9 mouse cellular contexts compared by ENCODE assay signal in the genomic region with DNA sequence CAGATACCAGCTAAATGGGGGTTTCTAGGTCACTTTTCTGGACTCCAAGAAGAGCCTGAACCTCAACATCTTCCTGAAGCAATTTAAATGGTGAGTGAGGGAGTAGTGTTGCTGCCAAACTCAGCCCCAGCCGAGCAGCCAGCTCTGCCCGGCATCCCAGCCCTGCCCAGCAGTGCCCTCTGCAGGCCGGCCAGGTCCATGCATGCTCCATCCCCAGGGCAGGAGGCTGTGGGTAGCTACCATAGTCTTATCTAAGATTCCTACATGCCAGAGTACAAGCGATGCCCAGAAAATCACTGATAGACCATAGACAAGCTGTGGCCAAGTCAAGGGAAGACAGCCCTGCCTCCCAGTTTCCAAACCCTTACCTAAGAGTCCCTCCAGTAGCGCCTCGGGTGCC. TPM values are rescaled to one million over a fixed set of nuclear protein-coding genes. Genes with fewer than 3 reads are reported as not detected.
DNase-seq lines count a peak whose midpoint lies in the region; ATAC-seq and TF ChIP-seq lines count a peak whose summit lies in the region.
"Had no signal": no experiment of that assay in that cellular context is flagged by ENCODE, and none has a peak within 500 bp of the region (broad histone marks: within the 10 kb centered on the region; RNA-seq: fewer than 3 reads in every experiment).

No protein-coding gene starts in this region.

- no peak overlapping the region for H3K27ac ChIP-seq in heart, embryonic 10.5 days
- no peak overlapping the region for H3K27ac ChIP-seq in limb, embryonic 14.5 days (replicated peaks; ENCODE audit: low read depth, low read length)
- H3K27ac ChIP-seq in midbrain, embryonic 16.5 days (ENCODE audit: low read length): no peak overlapping the region
- H3K27ac ChIP-seq: macrophage had no signal

- peaks cover 64% of the 10 kb centered on the region for H3K36me3 ChIP-seq in heart, embryonic 10.5 days
- peaks cover 31% of the 10 kb centered on the region for H3K36me3 ChIP-seq in limb, embryonic 14.5 days (ENCODE audit: control insufficient read depth, insufficient read depth, low read length)
- H3K36me3 ChIP-seq in midbrain, embryonic 16.5 days (ENCODE audit: control insufficient read depth, insufficient read depth, low read length): no peaks in the 10 kb centered on the region

- peak; percentile 97 for DNase-seq in heart, adult 11 months
- DNase-seq in heart, embryonic 10.5 days (ENCODE audit: low spot score): no peak
- peak; percentile 82 for DNase-seq in gastrocnemius, postnatal 14 days
- DNase-seq in kidney, adult 18-20 months: peak; percentile 79
- DNase-seq in limb, embryonic 14.5 days (ENCODE audit: low spot score): no peak
- DNase-seq in spleen, postnatal 14 days (ENCODE audit: low spot score in 2 of 2): peak; percentile 51 to 71

- 45% methylated on average over 6 of the region's 6 CpGs for whole genome bisulfite sequencing in heart, embryonic 10.5 days
- 50% methylated on average over 6 of the region's 6 CpGs for WGBS in limb, embryonic 14.5 days
- 47% methylated on average over 6 of the region's 6 CpGs for WGBS in midbrain, embryonic 16.5 days

- no peak overlapping the region for H3K4me3 ChIP-seq in heart, embryonic 10.5 days
- H3K4me3 ChIP-seq in limb, embryonic 14.5 days (replicated peaks; ENCODE audit: low read length): no peak overlapping the region
- H3K4me3 ChIP-seq in midbrain, embryonic 16.5 days (ENCODE audit: low read depth, low read length): no peak overlapping the region

- intact Hi-C loops in gastrocnemius, postnatal 14 days (cut with DNase I; ENCODE audit: low total_unique reads): no loop called here

- H3K4me1 ChIP-seq in heart, embryonic 10.5 days: peaks cover 32% of the 10 kb centered on the region
- H3K4me1 ChIP-seq in limb, embryonic 14.5 days (ENCODE audit: control insufficient read depth, insufficient read depth, low read length): no peaks in the 10 kb centered on the region
- H3K4me1 ChIP-seq in midbrain, embryonic 16.5 days (ENCODE audit: control insufficient read depth, insufficient read depth, low read length): no peaks in the 10 kb centered on the region

- H3K9ac ChIP-seq in limb, embryonic 14.5 days (ENCODE audit: low read depth, low read length, severe bottlenecking): no peak overlapping the region
- H3K9ac ChIP-seq in midbrain, embryonic 16.5 days (ENCODE audit: low read depth, low read length): no peak overlapping the region

- no peak for TF ChIP-seq POLR2A in limb, embryonic 14.5 days (IDR thresholded peaks at IDR 0.05; ENCODE audit: borderline replicate concordance, extremely low read depth, insufficient read depth, insufficient read length)

- no peaks in the 10 kb centered on the region; the same call in none of the 2 replicates for H3K27me3 ChIP-seq in heart, embryonic 10.5 days (ENCODE audit: insufficient read depth, poor library complexity, severe bottlenecking)
- H3K27me3 ChIP-seq in limb, embryonic 14.5 days (ENCODE audit: control insufficient read depth, insufficient read depth, low read length): no peaks in the 10 kb centered on the region
- no peaks in the 10 kb centered on the region for H3K27me3 ChIP-seq in midbrain, embryonic 16.5 days (ENCODE audit: control insufficient read depth, insufficient read depth, low read depth, low read length)

- H3K9me3 ChIP-seq in heart, embryonic 10.5 days: no peaks in the 10 kb centered on the region
- H3K9me3 ChIP-seq in limb, embryonic 14.5 days (ENCODE audit: control insufficient read depth, low read length): no peaks in the 10 kb centered on the region
- no peaks in the 10 kb centered on the region for H3K9me3 ChIP-seq in midbrain, embryonic 16.5 days (replicated peaks; ENCODE audit: control insufficient read depth, low read length, poor library complexity, severe bottlenecking)

- H3K4me2 ChIP-seq in limb, embryonic 14.5 days (replicated peaks; ENCODE audit: low read depth, low read length, severe bottlenecking): no peak overlapping the region
- H3K4me2 ChIP-seq in midbrain, embryonic 16.5 days (ENCODE audit: low read length): no peak overlapping the region

- ATAC-seq in common myeloid progenitor, adult 5-6 weeks (replicated peaks; ENCODE audit: low read depth, poor library complexity, severe bottlenecking): peak; percentile 89
- peak; percentile 59; the same call in 1 of the 2 replicates for ATAC-seq in limb, embryonic 14.5 days (ENCODE audit: low FRiP score, low read depth)
- 0 out of 2 replicates have a peak, but pooled peaks have one; percentile 55 for ATAC-seq in midbrain, embryonic 16.5 days

RNA-seq across cellular contexts. Expression of a gene that starts 14.1 kb away (rescaled TPM):
- 57.2 and 99.3 TPM in 2 replicates for polyA plus RNA-seq in heart, embryonic 10.5 days (2016; fragmentation: Nextera tagmentation; extraction: Ambion mirVana)
- total RNA-seq in common myeloid progenitor, adult 5-6 weeks (2017): 33.6 and 35.4 TPM in 2 replicates
- 100 to 1,000 TPM; 462 to 471 TPM for total RNA-seq in gastrocnemius, postnatal 14 days (2021)
- polyA plus RNA-seq in limb, embryonic 14.5 days (2012; rRNA removed): 11.8 and 18.9 TPM in 2 replicates
- 13.3 and 15.0 TPM in 2 replicates for polyA plus RNA-seq in limb, embryonic 14.5 days (2014; fragmentation: Nextera tagmentation; extraction: Ambion mirVana)
- 4.0 and 4.2 TPM in 2 replicates for polyA plus RNA-seq in midbrain, embryonic 16.5 days (2015; fragmentation: Nextera tagmentation; extraction: Ambion mirVana)

RNA-seq across cellular contexts. Expression of a gene that starts 17.2 kb away (rescaled TPM):
- 3.5 and 5.6 TPM in 2 replicates for polyA plus RNA-seq in heart, embryonic 10.5 days (2016; fragmentation: Nextera tagmentation; extraction: Ambion mirVana)
- 4.8 and 7.0 TPM in 2 replicates for total RNA-seq in common myeloid progenitor, adult 5-6 weeks (2017)
- total RNA-seq in gastrocnemius, postnatal 14 days (2021): 10 to 100 TPM; 15.0 to 16.1 TPM
- 27.5 and 29.8 TPM in 2 replicates for polyA plus RNA-seq in limb, embryonic 14.5 days (2012; rRNA removed)
- 6.9 and 7.0 TPM in 2 replicates for polyA plus RNA-seq in limb, embryonic 14.5 days (2014; fragmentation: Nextera tagmentation; extraction: Ambion mirVana)
- polyA plus RNA-seq in midbrain, embryonic 16.5 days (2015; fragmentation: Nextera tagmentation; extraction: Ambion mirVana): 0.53 and 0.67 TPM in 2 replicates

RNA-seq across cellular contexts. Expression of a gene that starts 38.7 kb away (rescaled TPM):
- polyA plus RNA-seq in heart, embryonic 10.5 days (2016; fragmentation: Nextera tagmentation; extraction: Ambion mirVana): 175 and 207 TPM in 2 replicates
- total RNA-seq in common myeloid progenitor, adult 5-6 weeks (2017): 198 and 209 TPM in 2 replicates
- total RNA-seq in gastrocnemius, postnatal 14 days (2021): 10 to 100 TPM; 16.9 to 18.7 TPM
- 179 and 184 TPM in 2 replicates for polyA plus RNA-seq in limb, embryonic 14.5 days (2012; rRNA removed)
- polyA plus RNA-seq in limb, embryonic 14.5 days (2014; fragmentation: Nextera tagmentation; extraction: Ambion mirVana): 282 and 284 TPM in 2 replicates
- polyA plus RNA-seq in midbrain, embryonic 16.5 days (2015; fragmentation: Nextera tagmentation; extraction: Ambion mirVana): 41.7 and 44.1 TPM in 2 replicates

Comparison
In these comparisons a context has a peak if more than half of its experiments do, and no peak if none do; other contexts are left out.
1. DNase-seq: peak in heart, adult 11 months (single experiment), gastrocnemius, postnatal 14 days (single experiment), kidney, adult 18-20 months (single experiment) and spleen, postnatal 14 days (2 of 2); none in heart, embryonic 10.5 days (single experiment) and limb, embryonic 14.5 days (single experiment).
2. Peak in every context shown above with its lines, with median percentiles within 50 percentile points of each other: ATAC-seq.